Mouse (Mus musculus) liver, embryonic 15.5 days (tissue): Measurements from ENCODE around the gene Gm5108. TPM values are rescaled to one million over a fixed set of nuclear protein-coding genes. Genes with fewer than 3 reads are reported as not detected.
A peak's percentile ranks its signal among the peaks of the same experiment; 100 is the strongest.

Source experiments
- ATAC-seq: fragments of 200-750 bp; cut with Nextera tagmentation; 2 replicates; pipeline ENCODE4 v1.8.0; 2017; ENCODE audit warnings: moderate number of reproducible peaks, mild to moderate bottlenecking, moderate library complexity; ENCODE audit not compliant: insufficient read depth
- H3K27ac ChIP-seq: fragments of 300-500 bp; sonication (generic); replicated peaks from 2 replicates; pipeline ENCODE4 v1.5.1; 2015; ENCODE audit warnings: mild to moderate bottlenecking, inconsistent platforms
- H3K27me3 ChIP-seq: fragments of 300-500 bp; sonication (generic); 2 replicates; pipeline ENCODE4 v1.6.1; 2015; ENCODE audit warnings: mild to moderate bottlenecking, inconsistent platforms
- H3K36me3 ChIP-seq: fragments of 300-500 bp; sonication (generic); replicated peaks from 2 replicates; pipeline ENCODE4 v1.6.1; 2015; ENCODE audit warnings: moderate library complexity, mild to moderate bottlenecking, inconsistent platforms
- H3K4me1 ChIP-seq: fragments of 300-500 bp; sonication (generic); replicated peaks from 2 replicates; pipeline ENCODE4 v1.6.1; 2015; ENCODE audit warnings: inconsistent platforms
- H3K4me2 ChIP-seq: fragments of 300-500 bp; sonication (generic); 2 replicates; pipeline ENCODE4 v1.6.1; 2015; ENCODE audit warnings: moderate library complexity, mild to moderate bottlenecking, inconsistent platforms
- H3K4me3 ChIP-seq: fragments of 300-500 bp; sonication (generic); replicated peaks from 2 replicates; pipeline ENCODE4 v1.5.1; 2015; ENCODE audit warnings: mild to moderate bottlenecking, inconsistent platforms
- H3K9ac ChIP-seq: fragments of 300-500 bp; sonication (generic); 2 replicates; pipeline ENCODE4 v1.6.1; 2015; ENCODE audit warnings: moderate library complexity, mild to moderate bottlenecking, inconsistent platforms
- H3K9me3 ChIP-seq: fragments of 300-500 bp; sonication (generic); replicated peaks from 2 replicates; pipeline ENCODE4 v1.6.1; 2016; ENCODE audit warnings: inconsistent platforms
- WGBS: fragments of 180-500 bp; shearing (Covaris S2); methylation state at CpG from one replicate; pipeline ENCODE4 v1.1.7; 2015; ENCODE audit warnings: mixed read lengths; ENCODE audit not compliant: insufficient replicate concordance; 5-methylcytosine and 5-hydroxymethylcytosine counted together
- polyA plus RNA-seq: library from polyadenylated mRNA; unstranded; fragments of >200 nt; fragmentation: Nextera tagmentation; extraction: Ambion mirVana; gene quantifications from 2 replicates; pipeline ENCODE4 v1.2.1, GENCODE M21; 2015

Gene Gm5108
- not detected in 2 replicates for polyA plus RNA-seq

- H3K4me1 ChIP-seq, result no peaks in the 10 kb centered on the region
- no peaks in the 10 kb centered on the region for H3K27me3 ChIP-seq
- H3K4me2 ChIP-seq, result no peak within 1 kb of the TSS
- no peak within 1 kb of the TSS for H3K9ac ChIP-seq
- no peak for ATAC-seq
- no peaks in the 10 kb centered on the region for H3K36me3 ChIP-seq
- no peaks in the 10 kb centered on the region for H3K9me3 ChIP-seq
- H3K27ac ChIP-seq, result no peak within 1 kb of the TSS
- WGBS, result 54% methylated on average over 2 of the region's 2 CpGs
- H3K4me3 ChIP-seq, result no peak within 1 kb of the TSS
Observed at GRCm38 (mm10) chr5:67941369-67941768, at the start of gene Gm5108. TSS of gene Gm5108 (plus strand) at chr5:67941669.

GRCm38 (mm10) chr5:67898921-67899320 is 42.5 kb upstream of the Gm5108 start:
- no peak for ATAC-seq
- 65% methylated on average over 1 of the region's 1 CpGs for WGBS
- H3K9ac ChIP-seq, result no peak overlapping the region

DNA sequence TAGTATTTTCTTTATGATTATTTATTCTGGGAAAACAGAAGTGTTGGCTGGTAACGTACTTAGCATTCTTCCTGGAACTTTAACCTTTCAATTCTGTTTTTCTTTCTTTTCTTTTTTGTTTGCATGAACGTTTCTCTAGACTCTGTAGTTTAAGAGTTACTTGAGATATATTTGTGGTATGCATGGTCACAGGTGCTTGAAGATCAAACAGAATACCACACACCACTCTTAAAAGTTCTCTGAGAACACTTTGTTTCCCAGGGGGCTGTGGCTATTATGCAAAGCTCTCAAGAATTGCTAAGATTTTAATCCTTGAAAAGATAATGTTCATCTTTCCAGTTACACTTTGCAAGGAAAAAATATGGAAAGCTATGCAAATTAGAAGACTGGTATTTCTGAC is 36.9 kb upstream of the Gm5108 start:
- Histone ChIP-seq H3K9ac (no peak overlapping the region), H3K27me3 (no peaks in the 10 kb centered on the region), H3K36me3 (no peaks in the 10 kb centered on the region), H3K4me1 (no peaks in the 10 kb centered on the region), H3K4me2 (no peak overlapping the region), H3K27ac (no peak overlapping the region), H3K9me3 (no peaks in the 10 kb centered on the region), H3K4me3 (no peak overlapping the region)
- ATAC-seq, result no peak
- 48% methylated on average over 2 of the region's 2 CpGs for WGBS

More at GRCm38 (mm10) chr5:67898921-67899320, 42.5 kb upstream of the Gm5108 start:
- H3K27me3 ChIP-seq, result 0 out of 2 replicates have a peak, but pooled peaks cover 9% of the 10 kb centered on the region
- no peak overlapping the region for H3K4me2 ChIP-seq
- H3K4me3 ChIP-seq, result no peak overlapping the region
- no peaks in the 10 kb centered on the region for H3K36me3 ChIP-seq
- H3K4me1 ChIP-seq, result no peaks in the 10 kb centered on the region
- H3K27ac ChIP-seq, result no peak overlapping the region
- no peaks in the 10 kb centered on the region for H3K9me3 ChIP-seq

- no peak for ATAC-seq
- Histone ChIP-seq H3K9ac (no peak overlapping the region), H3K4me1 (peaks cover 11% of the 10 kb centered on the region), H3K4me2 (no peak overlapping the region), H3K27ac (no peak overlapping the region), H3K9me3 (no peaks in the 10 kb centered on the region), H3K36me3 (no peaks in the 10 kb centered on the region), H3K27me3 (no peaks in the 10 kb centered on the region), H3K4me3 (no peak overlapping the region)
- WGBS, result 6% methylated on average over 4 of the region's 4 CpGs
Observed at GRCm38 (mm10) chr5:67930584-67930983, 10.9 kb upstream of the Gm5108 start.

- WGBS, result 3% methylated on average over 2 of the region's 2 CpGs
- H3K4me2 ChIP-seq, result no peak overlapping the region
Observed at GRCm38 (mm10) chr5:67931623-67932022, 9.8 kb upstream of the Gm5108 start.

GRCm38 (mm10) chr5:67943199-67943598 is 1.7 kb downstream of the Gm5108 start:
- no peaks in the 10 kb centered on the region for H3K27me3 ChIP-seq
- no peak overlapping the region for H3K4me3 ChIP-seq
- no peaks in the 10 kb centered on the region for H3K4me1 ChIP-seq
- H3K9me3 ChIP-seq, result no peaks in the 10 kb centered on the region
- no peak overlapping the region for H3K27ac ChIP-seq
- no peaks in the 10 kb centered on the region for H3K36me3 ChIP-seq
- WGBS, result 6% methylated on average over 2 of the region's 2 CpGs
- ATAC-seq, result no peak
- no peak overlapping the region for H3K9ac ChIP-seq
- H3K4me2 ChIP-seq, result no peak overlapping the region

More at GRCm38 (mm10) chr5:67931623-67932022, 9.8 kb upstream of the Gm5108 start:
- H3K36me3 ChIP-seq, result no peaks in the 10 kb centered on the region
- no peak overlapping the region for H3K9ac ChIP-seq
- no peaks in the 10 kb centered on the region for H3K9me3 ChIP-seq
- peaks cover 11% of the 10 kb centered on the region for H3K4me1 ChIP-seq
- no peak overlapping the region for H3K4me3 ChIP-seq
- H3K27ac ChIP-seq, result no peak overlapping the region
- ATAC-seq, result peak; percentile 64
- no peaks in the 10 kb centered on the region for H3K27me3 ChIP-seq

DNA sequence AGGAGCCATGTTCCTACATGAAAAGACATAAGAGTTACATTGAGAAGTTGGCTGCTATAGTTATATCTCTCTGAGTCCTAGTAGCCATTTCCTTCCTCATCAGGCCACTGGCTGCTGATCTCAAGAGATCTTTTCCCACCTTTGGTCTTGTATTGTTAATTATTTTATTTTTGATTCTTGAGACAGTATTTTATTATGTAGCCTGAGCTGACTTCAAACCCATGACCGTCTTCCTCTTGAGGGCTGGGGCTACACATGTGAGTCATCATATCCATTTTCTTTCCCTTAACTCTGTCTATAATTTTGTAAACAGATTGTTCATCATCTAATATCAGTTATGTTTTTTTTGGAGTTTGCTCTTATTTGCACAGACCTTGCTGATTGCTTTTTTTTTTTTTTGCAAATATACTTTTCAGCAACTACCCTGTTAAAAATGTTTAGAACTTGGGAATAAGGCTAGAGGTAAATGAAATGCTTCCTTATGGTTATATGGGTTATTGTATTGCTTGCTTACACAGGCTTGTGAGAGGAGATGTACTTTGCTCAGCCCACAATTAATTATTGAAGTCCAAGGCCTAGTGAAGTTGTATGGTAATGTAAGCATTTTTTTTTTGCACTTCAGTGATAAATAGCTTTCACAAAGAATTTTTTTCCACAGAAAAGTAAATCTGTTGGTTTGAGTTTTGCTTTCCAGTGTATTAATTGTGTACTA is 2.8 kb downstream of the Gm5108 start:
- Histone ChIP-seq H3K4me3 (no peak overlapping the region), H3K36me3 (no peaks in the 10 kb centered on the region), H3K27ac (no peak overlapping the region), H3K27me3 (no peaks in the 10 kb centered on the region), H3K4me2 (no peak overlapping the region), H3K9ac (no peak overlapping the region), H3K4me1 (no peaks in the 10 kb centered on the region), H3K9me3 (no peaks in the 10 kb centered on the region)
- no peak for ATAC-seq
- WGBS, result 64% methylated on average over 1 of the region's 1 CpGs

DNA sequence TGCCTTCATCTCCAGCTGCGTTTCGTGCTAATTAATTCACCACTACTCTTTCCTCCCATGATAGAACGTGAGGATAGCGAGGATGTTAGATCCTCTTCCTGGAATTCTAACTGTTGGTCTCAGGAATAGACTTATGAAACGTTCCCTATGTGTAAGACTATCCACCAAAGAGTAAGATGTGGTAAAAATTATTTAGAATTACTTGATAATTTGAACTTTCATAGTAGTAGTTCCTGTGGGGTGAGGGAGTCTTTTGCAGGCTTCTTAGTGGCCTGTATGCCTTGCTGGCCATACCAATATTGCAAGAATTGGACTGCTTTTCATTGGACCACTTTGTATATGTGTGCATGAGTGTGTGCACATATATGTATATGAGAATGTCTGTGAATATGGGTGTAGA is 4.9 kb downstream of the Gm5108 start, which contains the start of gene Gm21905:
TSS of gene Gm21905 (minus strand) at position 101 of the 400 bp plus-strand sequence.
- Histone ChIP-seq H3K4me1 (no peaks in the 10 kb centered on the region), H3K27me3 (no peaks in the 10 kb centered on the region), H3K4me3 (no peak within 1 kb of the TSS), H3K27ac (no peak within 1 kb of the TSS), H3K9ac (no peak within 1 kb of the TSS), H3K4me2 (no peak within 1 kb of the TSS), H3K9me3 (no peaks in the 10 kb centered on the region), H3K36me3 (no peaks in the 10 kb centered on the region)
- no peak for ATAC-seq
- WGBS, result 60% methylated on average over 5 of the region's 5 CpGs

- no peaks in the 10 kb centered on the region for H3K36me3 ChIP-seq
- H3K9me3 ChIP-seq, result no peaks in the 10 kb centered on the region
- no peaks in the 10 kb centered on the region for H3K4me1 ChIP-seq
- H3K4me3 ChIP-seq, result no peak overlapping the region
- no peaks in the 10 kb centered on the region for H3K27me3 ChIP-seq
- no peak overlapping the region for H3K4me2 ChIP-seq
- no peak overlapping the region for H3K27ac ChIP-seq
- H3K9ac ChIP-seq, result no peak overlapping the region
- ATAC-seq, result no peak
Observed at GRCm38 (mm10) chr5:67947006-67947405, 5.5 kb downstream of the Gm5108 start.

DNA sequence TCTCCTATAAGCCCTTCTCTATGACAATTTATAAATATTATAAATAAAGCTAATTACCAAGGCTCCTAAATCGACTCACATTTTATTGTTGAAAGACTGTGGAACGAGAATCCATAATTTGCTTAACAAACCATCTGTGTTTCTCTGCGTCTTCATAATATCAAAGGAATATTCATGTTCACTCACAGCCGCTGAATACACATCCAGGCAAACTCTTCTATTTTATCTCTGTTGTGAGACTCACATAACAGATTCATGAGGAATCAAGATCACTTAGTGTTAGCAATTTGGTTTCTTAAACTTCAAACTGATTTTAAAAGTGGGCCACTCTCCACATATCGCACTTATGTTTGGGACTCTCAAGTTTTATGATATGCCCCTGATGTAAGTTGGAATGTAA is 6.6 kb downstream of the Gm5108 start:
- H3K4me3 ChIP-seq, result no peak overlapping the region
- no peak overlapping the region for H3K9ac ChIP-seq
- no peaks in the 10 kb centered on the region for H3K4me1 ChIP-seq
- H3K9me3 ChIP-seq, result no peaks in the 10 kb centered on the region
- no peak overlapping the region for H3K4me2 ChIP-seq
- no peaks in the 10 kb centered on the region for H3K36me3 ChIP-seq
- 70% methylated on average over 5 of the region's 5 CpGs for WGBS
- no peaks in the 10 kb centered on the region for H3K27me3 ChIP-seq
- no peak for ATAC-seq
- H3K27ac ChIP-seq, result no peak overlapping the region

DNA sequence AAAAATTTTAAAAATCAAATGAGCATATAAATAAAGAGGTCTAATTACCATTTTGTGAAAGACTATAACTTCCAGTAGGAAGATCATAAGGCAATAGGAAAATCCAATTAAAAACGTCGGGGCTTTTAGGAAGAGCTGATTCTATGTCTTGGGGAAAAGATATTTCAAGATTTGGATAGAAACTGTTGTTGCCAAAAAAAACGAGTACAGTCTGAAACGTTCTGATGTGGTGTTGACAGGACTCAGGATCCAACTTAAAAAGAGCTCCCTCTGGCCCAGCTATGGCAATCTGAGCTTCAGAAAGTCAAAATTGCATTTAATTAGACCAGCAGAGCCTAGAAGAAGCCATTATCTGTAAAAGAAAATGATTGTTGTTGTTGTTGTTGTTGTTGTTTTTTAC is 12.6 kb downstream of the Gm5108 start:
- no peaks in the 10 kb centered on the region for H3K9me3 ChIP-seq
- no peaks in the 10 kb centered on the region for H3K36me3 ChIP-seq
- no peak overlapping the region for H3K4me2 ChIP-seq
- no peak for ATAC-seq
- H3K4me3 ChIP-seq, result no peak overlapping the region
- 54% methylated on average over 4 of the region's 4 CpGs for WGBS
- no peaks in the 10 kb centered on the region for H3K27me3 ChIP-seq
- H3K27ac ChIP-seq, result no peak overlapping the region
- H3K4me1 ChIP-seq, result no peaks in the 10 kb centered on the region
- H3K9ac ChIP-seq, result no peak overlapping the region

DNA sequence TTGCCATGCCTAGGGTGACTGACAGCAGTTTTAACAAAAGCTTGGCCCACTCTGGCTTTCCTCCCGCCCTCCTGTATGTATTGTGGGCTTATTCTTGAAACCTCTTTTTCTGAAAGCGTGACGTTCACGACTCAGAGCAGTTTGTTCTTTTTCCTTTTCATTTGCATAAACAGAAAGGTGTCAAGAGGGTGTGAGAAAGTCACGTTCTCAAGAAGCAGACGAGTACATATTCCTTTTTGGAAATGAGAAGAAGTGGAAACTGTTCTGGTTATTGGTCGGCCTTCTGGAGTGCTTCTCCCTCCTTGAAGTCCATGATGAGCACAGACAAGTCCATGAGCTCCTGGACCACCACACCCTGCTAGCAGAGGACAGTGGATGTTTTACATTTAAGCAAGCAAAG is 14.0 kb downstream of the Gm5108 start:
- no peak for ATAC-seq
- no peaks in the 10 kb centered on the region for H3K9me3 ChIP-seq
- 63% methylated on average over 7 of the region's 7 CpGs for WGBS
- no peak overlapping the region for H3K4me2 ChIP-seq
- H3K36me3 ChIP-seq, result no peaks in the 10 kb centered on the region
- H3K4me3 ChIP-seq, result no peak overlapping the region
- H3K9ac ChIP-seq, result no peak overlapping the region
- H3K4me1 ChIP-seq, result no peaks in the 10 kb centered on the region
- no peaks in the 10 kb centered on the region for H3K27me3 ChIP-seq
- no peak overlapping the region for H3K27ac ChIP-seq
